Mouse (Mus musculus): ENCODE measurements around the gene Gnat3.

DNA sequence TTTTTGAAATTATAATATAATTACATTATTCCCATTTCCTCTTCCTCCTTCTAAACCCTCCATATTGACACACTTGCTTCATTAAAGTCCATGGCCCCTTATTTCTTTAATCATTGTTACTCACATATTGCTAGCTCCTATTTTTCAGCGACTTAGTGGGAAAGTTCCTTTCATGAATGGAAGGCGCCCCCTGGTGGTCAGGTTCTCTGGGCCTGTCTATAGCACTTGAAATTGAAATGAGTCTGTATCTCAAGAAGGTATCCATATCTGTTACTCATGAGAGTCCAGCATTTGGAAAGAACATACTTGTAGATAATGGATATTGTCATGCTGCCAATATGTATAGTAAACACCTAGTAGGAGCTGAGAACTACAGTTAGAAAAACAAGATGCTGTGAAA lies 80.7 kb downstream of the Gnat3 start:
- TF ChIP-seq POLR2A (IDR thresholded peaks at IDR 0.05; ENCODE audit: insufficient read depth, low read length) (no peak), CTCF (IDR thresholded peaks at IDR 0.05; ENCODE audit: low read depth, low read length) (peak; percentile 21), EP300 (IDR thresholded peaks at IDR 0.05; ENCODE audit: insufficient read depth, low read depth, low read length) (no peak)

Data from ES-Bruce4 (cell line).